Mouse (Mus musculus) lung, postnatal 36 days (tissue): ENCODE results near the gene Il20ra.
A peak's percentile ranks its signal among the peaks of the same experiment; 100 is the strongest.

Source experiments
- DNase-seq: peaks from one replicate; pipeline ENCODE4 v3.0.0; 2022; ENCODE audit warnings: mixed read lengths

The Il20ra gene

GRCm38 (mm10) chr10:19779092-19779491, 66.7 kb downstream of the Il20ra start:
- no peak for DNase-seq

DNA sequence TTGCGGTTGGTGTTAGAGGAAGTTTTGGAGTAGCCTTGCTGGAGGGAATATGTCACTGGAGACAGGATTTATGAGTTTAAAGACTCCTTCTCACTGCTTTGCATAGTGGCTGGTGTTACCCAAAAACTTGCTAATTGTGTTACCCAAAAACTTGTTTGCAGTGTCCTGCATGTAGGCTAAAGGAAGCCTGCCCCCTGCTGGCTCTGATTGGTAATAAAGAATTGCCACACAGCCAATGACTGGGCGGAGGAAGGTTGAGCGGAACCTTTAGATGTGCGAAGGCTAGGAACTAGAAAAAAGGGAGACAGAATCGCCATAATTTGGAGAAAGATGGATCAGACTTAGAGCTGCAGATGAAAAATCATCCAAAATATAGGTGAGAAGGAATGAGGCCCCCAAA, 69.0 kb downstream of the Il20ra start:
- peak; percentile 64 for DNase-seq

- DNase-seq: no peak
These were observed 82.6 kb downstream of the Il20ra start for GRCm38 (mm10) chr10:19794996-19795395.

DNA sequence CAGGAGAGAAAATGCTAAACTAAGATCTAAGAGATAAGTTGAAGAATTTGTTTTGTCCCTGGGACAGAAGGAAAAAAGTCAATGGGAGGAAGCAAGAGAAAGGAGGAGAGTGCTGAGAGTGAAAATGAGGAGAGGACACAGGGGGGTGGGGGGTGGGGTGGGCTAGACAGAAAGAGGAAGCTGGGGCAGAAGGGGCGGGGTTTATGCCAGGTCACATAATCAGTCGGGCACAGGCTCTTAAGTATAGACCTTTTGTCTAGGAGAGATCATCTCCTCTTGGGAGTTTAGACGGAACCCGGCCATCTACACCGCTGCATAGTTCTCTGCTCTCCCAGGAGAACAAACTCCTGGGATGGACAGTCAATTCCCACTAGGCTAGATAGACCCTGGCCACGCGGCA, 90.6 kb downstream of the Il20ra start:
- no peak for DNase-seq

- no peak for DNase-seq
These were observed 92.4 kb downstream of the Il20ra start for GRCm38 (mm10) chr10:19804763-19805162.
